Mouse (Mus musculus): ENCODE results near the gene Amigo1.
A peak's percentile ranks its signal among the peaks of the same experiment; 100 is the strongest.

GRCm38 (mm10) chr3:108147386-108148235 is 38.5 kb upstream of the Amigo1 start:
- TF ChIP-seq CTCF (IDR thresholded peaks at IDR 0.05; ENCODE audit: low read depth, low read length) (peak; percentile 53), POLR2A (IDR thresholded peaks at IDR 0.05; ENCODE audit: borderline replicate concordance, low read depth, low read length) (no peak)

Data from bone marrow macrophage, adult 2 months (primary cell).